Mouse (Mus musculus) neural tube, embryonic 12.5 days (tissue): Measurements from ENCODE around the gene P2ry12. TPM values are rescaled to one million over a fixed set of nuclear protein-coding genes. Genes with fewer than 3 reads are reported as not detected.
A peak's percentile ranks its signal among the peaks of the same experiment; 100 is the strongest.

ENCODE experiments used
- ATAC-seq: fragments of 200-750 bp; cut with Nextera tagmentation; 2 replicates; pipeline ENCODE4 v1.8.0; 2017; ENCODE audit warnings: low read depth, mild to moderate bottlenecking, moderate TSS enrichment, moderate library complexity; ENCODE audit not compliant: low FRiP score
- H3K27ac ChIP-seq: fragments of 300-500 bp; sonication (generic); 2 replicates; pipeline ENCODE4 v1.5.1; 2016
- H3K27me3 ChIP-seq: fragments of 300-500 bp; sonication (generic); replicated peaks from 2 replicates; pipeline ENCODE4 v1.6.1; 2016; ENCODE audit warnings: mild to moderate bottlenecking
- H3K36me3 ChIP-seq: fragments of 300-500 bp; sonication (generic); 2 replicates; pipeline ENCODE4 v1.6.1; 2016; ENCODE audit warnings: mild to moderate bottlenecking
- H3K4me1 ChIP-seq: fragments of 300-500 bp; sonication (generic); 2 replicates; pipeline ENCODE4 v1.6.1; 2016
- H3K4me2 ChIP-seq: fragments of 300-500 bp; sonication (generic); replicated peaks from 2 replicates; pipeline ENCODE4 v1.6.1; 2016; ENCODE audit warnings: mild to moderate bottlenecking
- H3K4me3 ChIP-seq: fragments of 300-500 bp; sonication (generic); 2 replicates; pipeline ENCODE4 v1.5.1; 2016
- H3K9ac ChIP-seq: fragments of 300-500 bp; sonication (generic); 2 replicates; pipeline ENCODE4 v1.6.1; 2016; ENCODE audit warnings: mild to moderate bottlenecking
- H3K9me3 ChIP-seq: fragments of 300-500 bp; sonication (generic); 2 replicates; pipeline ENCODE4 v1.6.1; 2016; ENCODE audit warnings: mild to moderate bottlenecking
- WGBS: fragments of 180-500 bp; shearing (Covaris S2); methylation state at CpG from one replicate; pipeline ENCODE4 v1.1.7; 2016; 5-methylcytosine and 5-hydroxymethylcytosine counted together
- polyA plus RNA-seq: library from polyadenylated mRNA; unstranded; fragments of >200 nt; fragmentation: Nextera tagmentation; extraction: Ambion mirVana; gene quantifications from 2 replicates; pipeline ENCODE4 v1.2.1, GENCODE M21; 2016

Gene P2ry12
- polyA plus RNA-seq, 1 experiment from 2014 or later: 5.4 TPM

GRCm38 (mm10) chr3:59227696-59228095 is 35.0 kb downstream of the P2ry12 start:
- Histone ChIP-seq H3K4me2 (no peak overlapping the region), H3K36me3 (no peaks in the 10 kb centered on the region), H3K4me1 (peaks cover 3% of the 10 kb centered on the region), H3K27ac (no peak overlapping the region), H3K4me3 (no peak overlapping the region), H3K9ac (no peak overlapping the region), H3K27me3 (no peaks in the 10 kb centered on the region), H3K9me3 (no peaks in the 10 kb centered on the region)
- ATAC-seq: no peak
- 97% methylated on average over 9 of the region's 9 CpGs for WGBS

GRCm38 (mm10) chr3:59225411-59225810 is 37.3 kb downstream of the P2ry12 start:
- H3K9me3 ChIP-seq: no peaks in the 10 kb centered on the region
- H3K4me3 ChIP-seq: no peak overlapping the region
- peaks cover 3% of the 10 kb centered on the region for H3K4me1 ChIP-seq
- H3K27ac ChIP-seq: no peak overlapping the region
- no peak overlapping the region for H3K4me2 ChIP-seq
- H3K27me3 ChIP-seq: no peaks in the 10 kb centered on the region
- no peak for ATAC-seq
- no peak overlapping the region for H3K9ac ChIP-seq
- H3K36me3 ChIP-seq: no peaks in the 10 kb centered on the region

GRCm38 (mm10) chr3:59222303-59222702 is 40.4 kb downstream of the P2ry12 start:
- Histone ChIP-seq H3K36me3 (no peaks in the 10 kb centered on the region), H3K4me2 (no peak overlapping the region), H3K4me1 (no peaks in the 10 kb centered on the region), H3K9me3 (no peaks in the 10 kb centered on the region), H3K4me3 (no peak overlapping the region), H3K27ac (no peak overlapping the region), H3K9ac (no peak overlapping the region), H3K27me3 (no peaks in the 10 kb centered on the region)
- ATAC-seq: no peak
- WGBS: 88% methylated on average over 2 of the region's 2 CpGs

- no peak for ATAC-seq
- H3K4me2 ChIP-seq: no peak overlapping the region
- H3K4me1 ChIP-seq: no peaks in the 10 kb centered on the region
- no peaks in the 10 kb centered on the region for H3K36me3 ChIP-seq
- H3K9ac ChIP-seq: no peak overlapping the region
- no peak overlapping the region for H3K27ac ChIP-seq
- 92% methylated on average over 2 of the region's 2 CpGs for WGBS
- H3K4me3 ChIP-seq: no peak overlapping the region
- H3K9me3 ChIP-seq: no peaks in the 10 kb centered on the region
- H3K27me3 ChIP-seq: no peaks in the 10 kb centered on the region
These were observed 43.3 kb downstream of the P2ry12 start for GRCm38 (mm10) chr3:59219326-59219725.

- Histone ChIP-seq H3K36me3 (no peaks in the 10 kb centered on the region), H3K4me1 (no peaks in the 10 kb centered on the region), H3K4me2 (no peak overlapping the region), H3K27ac (no peak overlapping the region), H3K9ac (no peak overlapping the region), H3K4me3 (no peak overlapping the region), H3K27me3 (no peaks in the 10 kb centered on the region), H3K9me3 (no peaks in the 10 kb centered on the region)
- WGBS: 94% methylated on average over 10 of the region's 10 CpGs
- ATAC-seq: no peak
These were observed 45.5 kb downstream of the P2ry12 start for GRCm38 (mm10) chr3:59217211-59217610.

- Histone ChIP-seq H3K4me2 (no peak overlapping the region), H3K27ac (no peak overlapping the region), H3K27me3 (no peaks in the 10 kb centered on the region), H3K4me1 (no peaks in the 10 kb centered on the region), H3K9ac (no peak overlapping the region), H3K4me3 (no peak overlapping the region), H3K9me3 (no peaks in the 10 kb centered on the region), H3K36me3 (no peaks in the 10 kb centered on the region)
- no peak for ATAC-seq
These were observed 50.3 kb downstream of the P2ry12 start for GRCm38 (mm10) chr3:59212404-59212803.

GRCm38 (mm10) chr3:59211784-59212183 is 50.9 kb downstream of the P2ry12 start:
- H3K4me2 ChIP-seq: no peak overlapping the region
- no peaks in the 10 kb centered on the region for H3K36me3 ChIP-seq
- no peaks in the 10 kb centered on the region for H3K4me1 ChIP-seq
- H3K4me3 ChIP-seq: no peak overlapping the region
- H3K9ac ChIP-seq: no peak overlapping the region
- H3K9me3 ChIP-seq: no peaks in the 10 kb centered on the region
- WGBS: 91% methylated on average over 8 of the region's 8 CpGs
- no peaks in the 10 kb centered on the region for H3K27me3 ChIP-seq
- H3K27ac ChIP-seq: no peak overlapping the region
- ATAC-seq: no peak

GRCm38 (mm10) chr3:59210727-59211126 is 51.9 kb downstream of the P2ry12 start, which contains the start of gene P2ry13:
Gene P2ry13 (minus strand): TSS chr3:59210882.
- Histone ChIP-seq H3K27me3 (no peaks in the 10 kb centered on the region), H3K9ac (no peak within 1 kb of the TSS), H3K27ac (no peak within 1 kb of the TSS), H3K9me3 (no peaks in the 10 kb centered on the region), H3K4me1 (no peaks in the 10 kb centered on the region), H3K36me3 (no peaks in the 10 kb centered on the region), H3K4me2 (no peak within 1 kb of the TSS), H3K4me3 (no peak within 1 kb of the TSS)
- 94% methylated on average over 6 of the region's 6 CpGs for WGBS
- no peak for ATAC-seq

GRCm38 (mm10) chr3:59210089-59210488 is 52.6 kb downstream of the P2ry12 start:
- ATAC-seq: no peak
- Histone ChIP-seq H3K4me2 (no peak overlapping the region), H3K4me3 (no peak overlapping the region), H3K9me3 (no peaks in the 10 kb centered on the region), H3K27me3 (no peaks in the 10 kb centered on the region), H3K9ac (no peak overlapping the region), H3K27ac (no peak overlapping the region), H3K36me3 (no peaks in the 10 kb centered on the region), H3K4me1 (no peaks in the 10 kb centered on the region)
- WGBS: 84% methylated on average over 8 of the region's 8 CpGs

GRCm38 (mm10) chr3:59208650-59209548 is 53.8 kb downstream of the P2ry12 start:
- Histone ChIP-seq H3K27ac (no peak overlapping the region), H3K9me3 (no peaks in the 10 kb centered on the region), H3K27me3 (no peaks in the 10 kb centered on the region), H3K4me2 (no peak overlapping the region), H3K4me1 (no peaks in the 10 kb centered on the region), H3K9ac (no peak overlapping the region), H3K4me3 (no peak overlapping the region), H3K36me3 (no peaks in the 10 kb centered on the region)
- peak; percentile 63 for ATAC-seq
- WGBS: 64% methylated on average over 4 of the region's 4 CpGs

- Histone ChIP-seq H3K4me3 (no peak overlapping the region), H3K27me3 (no peaks in the 10 kb centered on the region), H3K9ac (no peak overlapping the region), H3K27ac (no peak overlapping the region), H3K4me2 (no peak overlapping the region), H3K9me3 (no peaks in the 10 kb centered on the region), H3K36me3 (no peaks in the 10 kb centered on the region), H3K4me1 (no peaks in the 10 kb centered on the region)
- WGBS: 72% methylated on average over 4 of the region's 4 CpGs
- ATAC-seq: no peak
These were observed 56.7 kb downstream of the P2ry12 start for GRCm38 (mm10) chr3:59205941-59206340.

GRCm38 (mm10) chr3:59204719-59205503 is 57.8 kb downstream of the P2ry12 start:
- Histone ChIP-seq H3K4me1 (no peaks in the 10 kb centered on the region), H3K9me3 (no peaks in the 10 kb centered on the region), H3K36me3 (no peaks in the 10 kb centered on the region), H3K27me3 (no peaks in the 10 kb centered on the region), H3K4me2 (no peak overlapping the region), H3K4me3 (no peak overlapping the region), H3K27ac (no peak overlapping the region), H3K9ac (no peak overlapping the region)
- no peak for ATAC-seq
- WGBS: 91% methylated on average over 11 of the region's 11 CpGs
